ENCODE assay signal across 7 mouse cellular contexts in genomic region chr12:108764917-108765678, GRCm38 (mm10). TPM values are rescaled to one million over a fixed set of nuclear protein-coding genes. Genes with fewer than 3 reads are reported as not detected.
DNase-seq lines count a peak whose midpoint lies in the region; ATAC-seq and TF ChIP-seq lines count a peak whose summit lies in the region.

No protein-coding gene starts in this region.

- peaks cover 38% of the 10 kb centered on the region for H3K27me3 ChIP-seq in E14TG2a.4 (ENCODE audit: insufficient read depth, low read length)
- H3K27me3 ChIP-seq in liver, embryonic 14.5 days (ENCODE audit: control insufficient read depth, insufficient read depth, low read length): no peaks in the 10 kb centered on the region
- H3K27me3 ChIP-seq in small intestine, adult 2 months (ENCODE audit: control insufficient read depth, insufficient read depth, low read length): no peaks in the 10 kb centered on the region

- TF ChIP-seq POLR2A in small intestine, adult 2 months (IDR thresholded peaks at IDR 0.05; ENCODE audit: low read depth, low read length): no peak

- ATAC-seq in liver, embryonic 14.5 days (ENCODE audit: insufficient read depth): no peak

- H3K9ac ChIP-seq in liver, embryonic 14.5 days (replicated peaks): peak overlapping the region; percentile 44

- H3K4me1 ChIP-seq in E14TG2a.4 (replicated peaks; ENCODE audit: low read depth, low read length): peaks cover 53% of the 10 kb centered on the region
- peaks cover 16% of the 10 kb centered on the region for H3K4me1 ChIP-seq in brown adipose tissue, adult 24 weeks (ENCODE audit: control insufficient read depth, insufficient read depth, insufficient read length, low read length)
- H3K4me1 ChIP-seq in liver, embryonic 14.5 days (replicated peaks; ENCODE audit: control insufficient read depth in 2 of 2, insufficient read depth in 2 of 2, low read length in 1 of 2): peaks cover 35 to 46% of the 10 kb centered on the region in 2 experiments
- peaks cover 16% of the 10 kb centered on the region; the same call in 1 of the 2 replicates for H3K4me1 ChIP-seq in small intestine, adult 2 months (ENCODE audit: control insufficient read depth, insufficient read depth, insufficient read length, low read length)

- no peaks in the 10 kb centered on the region for H3K9me3 ChIP-seq in E14TG2a.4 (ENCODE audit: low read length)
- H3K9me3 ChIP-seq in liver, embryonic 14.5 days (ENCODE audit: control insufficient read depth, low read length): no peaks in the 10 kb centered on the region

- TF ChIP-seq CTCF in E14TG2a.4 (conservative IDR thresholded peaks at IDR 0.05; ENCODE audit: low read length): no peak
- TF ChIP-seq CTCF in liver, embryonic 14.5 days (IDR thresholded peaks at IDR 0.05; ENCODE audit: low read depth): 0 out of 2 replicates have a peak, but pooled peaks have one; percentile 10
- no peak for TF ChIP-seq CTCF in small intestine, adult 2 months (IDR thresholded peaks at IDR 0.05; ENCODE audit: extremely low read depth, insufficient read length, insufficient replicate concordance, low read depth, low read length)

- WGBS in liver, embryonic 14.5 days (ENCODE audit: insufficient replicate concordance): 34% methylated on average over 22 of the region's 22 CpGs
- 63% methylated on average over 22 of the region's 22 CpGs for WGBS in small intestine, adult 2 months

- H3K4me2 ChIP-seq in liver, embryonic 14.5 days (ENCODE audit: low read depth): peak overlapping the region; percentile 77

- TF ChIP-seq EP300 in liver, embryonic 14.5 days (IDR thresholded peaks at IDR 0.05; ENCODE audit: low read depth): no peak

- H3K27ac ChIP-seq in brown adipose tissue, adult 24 weeks (replicated peaks; ENCODE audit: low read depth, low read length): peak overlapping the region; percentile 97
- H3K27ac ChIP-seq in liver, embryonic 14.5 days: peak overlapping the region; percentile 55
- H3K27ac ChIP-seq in small intestine, adult 2 months (ENCODE audit: insufficient read depth, low read depth, low read length): peak overlapping the region; percentile 79

- peak; percentile 11 for DNase-seq in heart, postnatal 4 days
- no peak for DNase-seq in liver, embryonic 14.5 days (ENCODE audit: low read depth in 3 of 3, low spot score in 3 of 3)
- no peak for DNase-seq in layer of hippocampus, adult 9-10 months (ENCODE audit: low spot score)
- DNase-seq in cerebellum, adult 18-20 months: no peak

- no peaks in the 10 kb centered on the region for H3K36me3 ChIP-seq in E14TG2a.4 (ENCODE audit: insufficient read depth, low read length)
- no peaks in the 10 kb centered on the region for H3K36me3 ChIP-seq in liver, embryonic 14.5 days (replicated peaks; ENCODE audit: control insufficient read depth, insufficient read depth, low read depth)
- H3K36me3 ChIP-seq in small intestine, adult 2 months (ENCODE audit: control insufficient read depth, insufficient read depth, low read length): no peaks in the 10 kb centered on the region

- peak overlapping the region; percentile 69 for H3K4me3 ChIP-seq in E14TG2a.4 (replicated peaks; ENCODE audit: low read length)
- H3K4me3 ChIP-seq in brown adipose tissue, adult 24 weeks (ENCODE audit: insufficient read depth, low read depth, low read length): peak overlapping the region; percentile 67
- peak overlapping the region; percentile 51 to 58 for H3K4me3 ChIP-seq in liver, embryonic 14.5 days (ENCODE audit: insufficient read depth in 1 of 2, low read depth in 2 of 2, low read length in 2 of 2)
- H3K4me3 ChIP-seq in small intestine, adult 2 months (ENCODE audit: low read depth, low read length): peak overlapping the region; percentile 60

RNA-seq across cellular contexts. Expression of gene Yy1, which starts 27.7 kb away (rescaled TPM):
- 27.6 and 29.0 TPM in 2 replicates for polyA plus RNA-seq in brown adipose tissue, adult 24 weeks (2012; ENCODE audit: insufficient read depth, insufficient read length, missing spikeins)
- total RNA-seq in heart, postnatal 4 days (2021): 10 to 100 TPM; 39.6 to 40.5 TPM
- 8.1 and 11.8 TPM in 2 replicates for polyA plus RNA-seq in liver, embryonic 14.5 days (2012; rRNA removed)
- 7.9 and 9.1 TPM in 2 replicates for polyA plus RNA-seq in liver, embryonic 14.5 days (2014; fragmentation: Nextera tagmentation; extraction: Ambion mirVana)
- 10.5 and 22.4 TPM in 2 replicates for polyA plus RNA-seq in small intestine, adult 2 months (2012; rRNA removed)
